Mouse (Mus musculus) right cerebral cortex, postnatal 4 days (tissue): Measurements from ENCODE around the gene Ank2.
"Not testable (repeated sequence)": the region's sequence is repeated elsewhere in the genome, so short reads cannot be mapped to it uniquely, and the experiment has no call there.

Experiments
- DNase-seq: peaks from one replicate; pipeline ENCODE4 v3.0.0-alpha.2; 2022

The Ank2 gene

DNA sequence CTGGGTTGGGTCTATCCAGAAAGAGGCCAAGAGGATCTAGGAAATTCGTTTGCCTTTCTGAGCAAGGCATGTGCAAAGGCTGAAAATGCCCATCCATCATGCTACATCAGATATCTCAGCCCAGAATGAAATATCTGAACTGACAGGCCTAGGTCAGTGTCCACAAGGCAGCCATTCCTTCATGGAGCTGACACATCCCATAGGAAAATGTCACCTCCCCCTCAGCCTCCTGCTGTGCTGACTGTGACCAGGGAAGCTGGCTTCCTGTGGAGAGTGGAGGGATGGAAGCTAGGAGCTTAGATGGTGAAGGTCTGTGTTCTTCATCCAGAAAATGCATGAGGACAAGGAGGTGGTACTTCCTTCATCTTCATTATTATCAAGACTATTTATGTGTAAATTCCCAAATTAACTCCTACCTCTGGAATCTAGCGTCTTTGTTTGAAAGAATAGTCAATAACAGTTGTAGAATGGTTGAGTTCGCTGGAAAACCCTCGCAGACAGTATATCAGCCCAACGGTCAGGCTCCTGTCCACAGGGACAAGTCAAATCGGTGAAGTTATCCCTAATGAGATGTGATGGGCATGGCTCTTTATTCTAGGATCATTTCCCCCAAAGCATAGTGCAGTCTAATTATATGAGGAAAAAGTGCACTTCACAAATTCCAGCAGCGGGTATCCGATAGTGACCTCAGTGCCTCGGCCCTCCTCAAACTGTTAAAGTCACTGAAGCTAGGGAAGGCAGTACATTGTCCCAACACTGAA lies 148.4 kb downstream of the Ank2 start:
- no peak for DNase-seq

DNA sequence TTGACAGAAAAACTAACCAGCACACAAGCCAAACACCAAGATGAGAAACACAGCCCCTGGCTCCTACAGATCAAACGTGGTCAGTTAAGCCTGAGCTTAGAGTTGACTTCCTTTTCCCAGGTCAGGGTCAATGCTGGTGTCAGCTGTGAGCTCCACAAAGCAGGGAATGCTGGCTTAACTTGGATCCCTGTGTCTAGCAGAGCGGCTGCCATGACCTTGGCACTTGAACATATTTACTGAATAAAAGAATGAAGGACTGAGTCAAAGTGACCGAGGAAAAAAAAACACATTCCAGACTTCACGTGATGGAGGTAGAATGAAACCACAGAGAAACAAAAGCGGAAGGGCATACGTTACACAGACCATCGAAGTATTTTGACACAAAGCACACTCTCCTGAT lies 150.2 kb downstream of the Ank2 start:
- DNase-seq = no peak

DNA sequence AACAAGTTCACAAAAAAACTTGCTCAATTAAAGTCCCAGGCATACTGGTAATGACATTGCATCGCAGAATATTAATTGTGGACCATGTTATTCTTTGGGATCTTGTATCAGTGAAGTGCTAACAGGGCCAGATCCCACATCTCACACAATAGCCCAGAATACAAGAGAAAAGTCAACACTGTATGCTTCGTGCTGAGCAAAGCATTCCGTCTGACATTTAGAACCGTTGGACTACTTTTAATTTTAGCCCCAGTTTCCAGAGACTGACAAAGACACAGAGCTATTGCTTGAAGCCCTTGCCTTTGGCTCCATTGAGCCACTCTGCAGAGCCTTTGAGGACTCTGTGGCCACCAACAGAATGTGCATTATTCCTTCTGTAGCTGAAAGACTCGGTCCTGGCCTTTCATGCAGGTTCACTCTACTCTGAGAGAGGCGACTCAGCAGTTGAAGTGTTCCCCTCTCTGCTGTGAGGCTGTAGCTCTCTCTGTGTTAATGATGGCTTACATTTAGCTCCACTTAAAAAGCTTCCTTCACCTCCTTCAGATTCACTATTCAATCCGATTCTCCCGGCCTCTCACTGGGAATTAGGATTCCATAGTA lies 153.2 kb downstream of the Ank2 start:
- no peak for DNase-seq

DNA sequence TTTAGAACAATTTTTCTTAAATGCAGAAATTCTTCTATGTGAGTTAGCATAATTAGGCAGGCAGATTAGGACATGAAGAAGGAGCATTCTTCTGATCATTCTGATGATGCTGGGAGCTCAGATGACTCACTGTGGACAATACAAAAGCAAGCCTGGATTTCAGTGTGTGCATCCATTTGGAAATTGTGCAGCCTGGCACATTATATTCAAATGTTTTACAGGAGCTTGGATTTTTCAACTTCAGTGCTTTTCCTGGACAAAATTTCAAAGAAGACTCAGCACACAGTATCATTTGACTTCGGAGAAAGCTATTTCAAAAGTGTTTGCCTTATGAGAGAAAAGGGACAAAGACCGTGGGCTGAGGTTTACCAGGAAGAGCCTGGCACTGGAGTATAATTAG lies 157.8 kb downstream of the Ank2 start:
- no peak for DNase-seq

DNA sequence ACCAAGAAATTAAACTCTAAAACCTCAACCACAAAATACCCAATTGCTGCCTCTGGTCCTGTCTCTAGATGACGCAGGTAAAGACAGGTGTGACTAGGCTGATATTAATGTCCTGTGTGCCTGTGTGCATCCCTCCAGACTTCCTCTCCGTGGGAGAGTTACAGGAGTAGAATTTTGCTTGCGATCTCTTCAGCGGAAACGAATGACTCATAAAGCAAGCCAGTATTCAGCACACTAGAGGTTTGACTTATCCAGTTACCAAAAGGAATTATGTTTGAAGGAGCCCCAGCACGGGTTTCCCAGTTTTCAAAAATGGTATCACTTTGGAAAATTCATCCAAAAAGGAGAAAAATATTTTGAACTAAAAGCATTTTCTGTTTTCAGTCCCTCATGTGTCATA lies 164.3 kb downstream of the Ank2 start:
- no peak for DNase-seq

DNA sequence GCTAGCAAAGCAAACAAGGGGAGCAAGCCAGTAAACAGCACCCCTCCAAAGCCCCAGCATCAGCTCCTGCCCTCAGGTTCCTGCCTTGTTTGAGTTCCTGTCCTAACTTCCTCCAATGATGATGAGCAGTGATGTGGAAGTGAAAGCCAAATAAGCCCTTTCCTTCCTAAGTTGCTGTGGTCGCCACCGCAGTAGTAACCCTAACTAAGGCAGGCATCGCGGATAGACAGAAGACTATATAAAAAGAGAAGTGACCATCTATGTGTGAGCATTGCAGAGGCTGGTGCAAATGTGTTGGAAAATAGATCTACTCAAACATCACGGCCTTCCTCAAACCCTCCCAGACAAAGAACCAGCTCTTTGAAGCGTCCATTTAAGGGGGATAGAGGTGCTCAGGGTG lies 167.6 kb downstream of the Ank2 start:
- DNase-seq = no peak

DNA sequence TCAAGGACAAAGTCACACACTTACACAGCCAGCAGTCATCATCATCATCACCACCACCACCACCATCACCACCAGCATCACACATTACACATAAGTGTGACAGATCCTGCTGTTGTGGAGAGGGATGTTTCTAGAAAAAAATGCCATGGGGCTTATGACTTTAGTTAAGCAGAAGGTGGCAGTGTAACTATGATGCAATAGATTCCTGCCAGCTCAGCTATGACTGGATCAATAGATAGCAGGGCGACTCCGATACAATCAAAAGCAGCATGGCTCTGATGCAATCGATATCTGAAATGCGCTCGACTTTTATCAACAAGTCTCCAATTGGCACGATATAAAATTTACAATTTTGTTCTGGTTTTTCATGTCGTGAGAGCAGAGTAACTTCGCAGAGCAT lies 172.8 kb downstream of the Ank2 start:
- DNase-seq = no peak

DNA sequence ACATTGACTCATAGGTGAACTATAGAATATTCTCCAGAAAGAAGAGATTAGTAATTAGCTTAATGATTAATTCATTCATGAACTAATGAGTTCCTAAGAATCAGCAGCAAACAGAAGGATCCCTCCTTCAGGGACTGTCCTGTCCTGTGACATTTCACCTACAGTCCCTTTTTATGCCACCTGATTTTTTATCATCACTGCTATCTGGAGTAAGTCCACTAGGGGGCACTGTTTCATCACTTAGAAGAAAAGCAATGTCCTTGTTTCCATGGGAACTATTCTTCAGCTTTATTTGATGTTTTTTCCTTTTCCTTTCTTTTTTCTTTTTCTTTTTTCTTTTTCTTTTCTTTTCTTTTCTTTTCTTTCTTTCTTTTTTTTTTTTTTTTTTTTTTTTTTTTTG lies 176.3 kb downstream of the Ank2 start:
- peak; percentile 21 for DNase-seq

DNA sequence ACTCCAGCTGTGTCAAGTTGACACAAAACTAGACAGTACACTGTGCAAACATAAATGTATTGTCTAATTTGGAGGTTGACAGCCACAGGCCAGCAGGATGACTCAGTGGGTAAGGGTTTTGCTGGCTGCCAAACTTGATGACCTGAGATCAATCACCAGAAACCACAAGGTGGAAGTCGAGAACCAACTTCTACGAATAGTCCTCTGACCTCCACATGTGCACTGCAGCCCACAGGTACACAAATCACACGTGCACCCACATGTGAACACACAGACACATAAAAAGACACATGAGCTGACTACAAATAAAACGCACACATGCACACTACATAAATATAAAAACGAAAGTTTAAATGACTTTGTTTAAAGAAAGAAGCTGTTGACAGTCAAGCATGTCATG lies 177.5 kb downstream of the Ank2 start:
- no peak for DNase-seq

DNA sequence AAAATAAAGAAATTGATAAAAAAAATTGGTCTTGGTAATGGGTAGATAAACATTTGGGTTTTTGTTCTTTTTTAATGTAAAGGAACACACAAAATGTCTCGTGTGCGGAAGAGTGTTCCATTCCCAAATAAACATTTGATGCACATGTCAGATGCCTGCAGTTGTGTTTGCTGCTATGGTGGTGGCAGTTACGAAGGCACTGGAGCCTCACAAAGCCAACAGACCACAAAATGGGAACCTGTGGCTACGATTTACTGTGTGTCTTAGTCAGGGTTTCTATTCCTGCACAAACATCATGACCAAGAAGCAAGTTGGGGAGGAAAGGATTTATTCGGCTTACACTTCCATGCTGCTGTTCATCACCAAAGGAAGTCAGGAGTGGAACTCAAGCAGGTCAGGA lies 178.1 kb downstream of the Ank2 start:
- DNase-seq = not testable (repeated sequence)

DNA sequence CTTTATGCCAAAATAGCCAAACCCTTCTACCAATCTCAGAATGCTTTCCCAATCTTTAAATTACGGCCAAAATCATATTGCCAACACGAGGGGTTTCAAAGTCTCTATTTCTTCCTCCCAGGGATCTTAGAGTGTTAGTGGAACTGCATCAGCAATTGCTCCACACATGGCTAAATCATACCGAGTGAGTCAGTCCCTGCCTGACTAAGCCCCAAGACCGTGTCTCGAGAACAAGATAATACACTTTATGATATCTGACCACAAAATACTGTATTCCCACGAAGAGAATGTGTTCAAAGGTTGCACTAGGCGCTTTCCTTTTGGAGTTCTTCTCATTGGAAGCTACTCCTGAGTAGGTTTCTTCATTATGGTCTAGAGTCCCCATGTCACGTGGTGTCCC lies 178.8 kb downstream of the Ank2 start:
- DNase-seq = no peak

DNA sequence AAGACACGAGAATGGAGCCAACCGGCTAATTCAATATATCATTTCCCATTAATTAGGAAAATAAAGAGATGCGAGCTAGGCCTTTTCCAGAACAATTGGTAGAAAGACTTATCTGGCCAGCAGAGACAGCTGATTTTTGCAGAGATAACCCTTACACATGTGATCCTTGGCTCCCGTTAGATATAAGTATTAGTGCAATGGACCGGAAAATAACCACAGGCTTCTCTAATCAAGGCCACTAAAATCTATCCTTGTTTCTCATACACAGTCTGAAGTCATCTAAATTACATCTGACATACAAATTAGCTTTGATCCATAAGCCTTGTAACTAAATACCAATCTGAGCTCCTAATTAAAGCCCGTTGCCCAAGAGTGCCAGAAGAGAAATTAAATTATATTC lies 181.5 kb downstream of the Ank2 start:
- no peak for DNase-seq

DNA sequence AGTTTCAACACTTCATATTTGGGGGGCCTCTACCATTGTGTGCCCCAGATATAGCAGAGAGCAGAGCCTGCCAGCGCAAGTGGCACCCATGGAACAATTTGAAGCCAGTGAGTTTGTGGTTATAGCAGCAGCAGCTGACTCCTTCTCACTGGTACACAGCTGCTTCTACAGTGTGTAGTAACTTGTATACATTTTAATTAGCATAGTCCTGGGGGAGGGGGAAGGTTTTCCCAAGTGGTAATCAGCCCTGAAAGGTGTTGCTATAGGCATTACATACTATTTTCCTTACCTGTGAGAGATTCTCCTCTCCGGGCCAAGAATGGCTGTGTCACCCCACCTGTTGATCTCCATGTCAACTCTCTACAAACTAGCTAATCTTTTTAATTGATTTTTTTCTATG lies 182.4 kb downstream of the Ank2 start:
- no peak for DNase-seq

DNA sequence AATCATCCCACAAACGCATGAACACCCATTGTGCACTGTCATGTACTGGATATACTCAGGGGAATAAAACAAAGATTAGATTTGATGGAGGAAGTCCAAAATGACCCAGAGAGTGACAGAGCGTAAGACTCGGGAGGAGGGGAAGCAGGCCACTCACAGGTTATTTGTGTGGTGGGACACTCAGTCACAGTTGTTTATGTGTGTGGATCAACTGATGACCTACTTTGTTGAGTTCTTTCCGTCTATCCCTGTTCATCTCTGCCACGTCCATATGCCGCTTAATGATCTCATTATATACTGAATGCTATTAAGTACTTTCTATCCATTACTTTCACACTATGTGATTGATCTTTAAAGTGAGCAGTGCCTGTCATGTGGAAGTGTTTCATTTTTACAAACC lies 187.6 kb downstream of the Ank2 start:
- DNase-seq = no peak

DNA sequence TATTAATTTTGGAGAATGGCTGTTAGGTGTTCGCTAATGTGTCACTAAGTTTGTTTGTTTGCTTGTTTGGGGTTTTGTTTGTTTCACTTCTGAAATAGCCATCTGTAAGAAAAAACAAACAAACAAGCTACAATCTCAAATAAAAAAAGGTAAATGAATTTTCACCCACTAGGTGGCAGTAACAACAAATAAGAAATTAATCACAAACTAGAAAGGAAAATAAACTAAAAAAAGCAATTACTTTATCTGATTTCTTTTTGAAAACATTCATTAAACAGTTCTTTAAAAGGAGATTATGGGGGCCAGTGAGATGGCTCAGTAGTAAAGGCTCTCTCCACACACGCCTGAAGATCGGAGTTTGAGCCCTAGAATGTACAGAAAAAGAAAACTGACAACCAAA lies 189.1 kb downstream of the Ank2 start:
- no peak for DNase-seq

DNA sequence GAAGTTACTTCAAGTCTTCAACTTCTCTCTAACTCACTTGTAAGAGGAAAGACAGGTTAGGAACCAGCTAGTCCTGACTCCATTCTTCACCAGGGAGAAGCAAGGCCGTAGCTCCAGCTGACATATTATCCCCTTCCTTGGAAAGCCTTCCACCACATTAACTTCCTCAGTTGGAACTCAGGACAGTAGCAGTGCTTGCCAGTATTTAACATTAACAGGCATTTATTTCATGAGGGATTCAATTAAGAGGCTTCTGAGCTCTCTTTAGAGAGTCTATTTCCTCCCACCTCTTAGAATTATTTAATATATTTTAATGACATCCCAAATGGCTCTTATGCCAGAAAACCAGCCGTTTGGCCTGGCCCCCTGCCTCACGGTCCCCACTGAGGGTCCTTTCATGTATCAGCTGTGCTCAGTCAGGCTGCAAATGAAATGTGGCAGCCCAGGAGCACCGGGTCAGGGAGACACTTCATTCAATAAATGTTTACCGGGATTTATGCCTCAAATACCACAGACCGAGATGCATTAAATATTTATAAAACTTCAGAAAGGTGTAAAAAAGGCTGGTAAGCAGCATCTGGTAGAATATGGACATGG lies 195.1 kb downstream of the Ank2 start:
- no peak for DNase-seq

DNA sequence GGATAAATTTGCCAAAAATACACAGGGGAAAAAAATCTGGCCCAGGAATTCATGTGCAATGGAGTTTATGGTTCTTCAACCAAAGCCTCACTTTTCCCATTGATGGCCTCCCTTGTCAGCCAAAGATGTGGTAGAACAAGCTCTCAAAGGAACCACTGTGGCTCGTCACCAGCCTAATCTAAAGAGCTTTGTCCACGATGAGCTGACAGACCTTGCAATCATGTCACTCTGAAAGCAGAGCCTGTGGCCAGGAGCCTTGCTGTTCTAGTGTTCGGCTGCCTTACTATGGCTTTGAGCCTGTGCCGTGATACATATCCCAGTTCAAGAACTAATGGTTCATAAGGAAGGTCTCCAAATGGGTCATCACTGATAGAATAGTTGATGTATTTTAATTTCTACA lies 196.1 kb downstream of the Ank2 start:
- no peak for DNase-seq

DNA sequence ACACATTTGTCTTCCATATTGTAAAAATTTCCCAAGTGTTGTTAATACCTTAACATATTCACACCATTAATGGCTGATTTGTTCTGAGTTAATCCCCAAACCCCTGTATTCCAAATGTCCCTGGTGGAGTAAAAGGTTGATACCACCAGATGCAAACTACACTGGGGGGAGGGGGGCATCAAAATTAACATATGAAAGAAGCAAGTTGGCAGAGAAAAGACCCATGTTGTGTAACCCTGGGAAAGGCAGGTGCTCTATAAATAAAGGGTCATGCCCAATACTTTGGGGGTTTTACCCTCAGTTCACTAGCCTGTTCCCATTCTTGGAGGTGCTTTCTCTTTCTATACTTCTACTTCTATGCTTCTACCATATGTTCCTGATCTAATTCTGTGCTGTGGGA lies 198.4 kb downstream of the Ank2 start:
- no peak for DNase-seq

DNA sequence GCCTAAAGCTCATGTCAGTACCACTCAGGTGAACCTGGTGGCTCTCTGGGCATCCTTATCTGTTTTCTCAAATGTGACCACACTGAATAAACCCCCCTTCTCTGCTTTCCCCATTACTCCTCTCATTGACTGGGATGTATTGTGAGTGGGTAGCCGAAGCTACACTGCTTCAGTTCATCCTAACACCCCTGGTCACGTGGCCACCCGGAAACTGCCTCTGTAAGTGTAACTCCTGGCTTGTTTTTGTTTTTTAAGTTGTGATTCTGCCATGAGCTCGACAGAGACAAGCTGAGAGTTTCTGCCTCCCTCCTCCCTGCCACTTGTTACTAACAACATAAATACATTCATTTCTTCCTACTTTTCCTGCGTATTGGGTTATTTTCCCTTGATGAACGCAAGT lies 203.2 kb downstream of the Ank2 start:
- no peak for DNase-seq

DNA sequence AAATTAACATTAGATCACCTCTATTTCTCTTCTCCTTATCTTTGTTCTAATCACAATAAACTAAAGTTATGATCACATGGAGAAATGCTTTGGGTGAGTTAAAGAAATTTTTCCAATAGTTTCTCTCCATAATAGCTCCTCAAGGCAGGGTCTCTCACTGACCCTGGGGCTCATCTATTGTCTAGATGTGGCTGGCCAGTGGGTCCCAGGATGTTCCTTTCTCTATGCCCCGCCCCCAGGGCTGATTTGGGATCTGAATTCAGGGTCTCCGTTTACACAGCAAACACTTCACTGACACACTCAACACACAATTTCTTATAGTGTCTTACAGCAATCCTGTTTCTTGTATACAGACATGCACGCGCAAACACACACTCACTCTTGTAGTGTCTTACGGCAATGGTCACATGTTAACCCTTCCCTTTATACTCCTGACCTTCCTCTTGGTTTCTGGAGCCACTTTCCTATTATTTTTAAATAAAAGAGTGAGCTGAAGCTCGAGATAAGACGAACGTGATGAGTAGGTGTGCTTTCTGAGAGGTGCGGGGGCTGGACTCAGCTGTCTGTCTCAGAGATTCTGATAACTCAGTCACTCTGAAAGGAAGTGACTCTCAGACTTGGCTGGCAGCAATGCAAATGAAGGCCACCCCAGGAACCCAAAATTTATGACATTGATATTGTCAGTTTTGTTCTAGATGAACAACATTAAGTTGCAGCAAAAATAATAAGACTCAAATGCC lies 204.4 kb downstream of the Ank2 start:
- DNase-seq = no peak

DNA sequence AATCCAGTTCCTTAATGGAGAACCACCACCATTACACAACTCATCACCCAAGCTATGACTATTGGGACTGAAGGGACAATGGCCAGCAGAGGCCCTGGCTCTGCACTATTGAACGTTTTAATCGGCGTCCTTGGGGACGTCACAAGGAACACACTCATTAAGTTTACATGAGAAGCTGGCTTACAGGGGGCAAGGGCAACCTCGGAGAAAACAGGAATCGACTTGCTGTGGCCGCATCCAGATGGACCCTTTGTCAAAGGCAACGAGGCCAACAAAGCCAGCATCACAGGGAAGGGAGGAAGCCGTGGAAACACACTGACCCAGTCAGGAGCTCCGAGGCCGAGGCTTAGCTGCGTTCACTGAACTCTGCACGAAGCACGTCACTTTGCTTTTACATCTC lies 205.1 kb downstream of the Ank2 start:
- no peak for DNase-seq

DNA sequence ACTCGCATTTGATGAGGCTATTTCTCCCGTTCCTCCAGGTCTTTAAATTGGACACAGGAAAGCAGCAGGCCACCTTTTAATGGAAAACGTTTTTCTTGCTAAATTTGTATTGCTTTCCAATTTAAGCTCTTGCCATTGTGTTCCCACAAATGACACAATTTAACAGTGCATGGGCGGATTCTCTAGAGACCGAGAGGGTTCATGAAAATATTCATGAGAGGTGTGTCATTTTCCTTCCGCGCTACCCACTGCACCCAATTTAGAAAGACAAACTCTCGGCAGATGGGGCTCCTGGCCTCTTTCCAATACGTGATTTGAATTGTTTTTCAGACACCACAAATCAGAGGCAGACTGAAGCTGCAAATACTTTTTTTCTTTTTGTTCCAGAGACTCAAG lies 205.7 kb downstream of the Ank2 start:
- peak; percentile 42 for DNase-seq

DNA sequence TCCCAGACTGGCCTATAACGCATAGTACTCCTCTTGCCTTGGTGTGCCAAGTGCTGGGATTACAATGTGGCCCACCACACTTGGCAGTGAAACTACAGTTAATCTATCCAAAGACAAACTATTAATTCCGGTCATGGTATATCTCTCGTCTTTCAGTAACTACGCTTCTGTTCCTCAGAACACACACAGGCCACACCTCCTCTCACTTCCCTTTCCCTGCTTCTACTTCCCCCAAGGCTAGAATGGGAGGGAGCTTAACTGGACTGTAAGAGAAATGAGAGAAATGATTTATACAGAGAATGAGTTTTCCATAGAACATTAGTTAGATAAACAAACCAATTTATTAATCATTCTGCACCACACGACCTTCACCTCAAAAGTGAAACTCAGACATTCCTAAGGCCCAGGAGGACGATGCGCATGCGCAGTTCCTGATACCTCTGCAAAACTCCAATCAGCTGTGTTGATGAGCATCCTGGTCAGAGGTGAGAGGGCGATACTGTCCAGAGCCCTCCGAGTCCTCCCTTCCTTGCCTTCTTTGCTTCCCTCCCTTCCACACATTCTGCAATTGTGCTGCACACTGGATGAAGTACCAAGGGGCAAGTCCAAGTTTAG lies 206.2 kb downstream of the Ank2 start:
- DNase-seq = no peak

DNA sequence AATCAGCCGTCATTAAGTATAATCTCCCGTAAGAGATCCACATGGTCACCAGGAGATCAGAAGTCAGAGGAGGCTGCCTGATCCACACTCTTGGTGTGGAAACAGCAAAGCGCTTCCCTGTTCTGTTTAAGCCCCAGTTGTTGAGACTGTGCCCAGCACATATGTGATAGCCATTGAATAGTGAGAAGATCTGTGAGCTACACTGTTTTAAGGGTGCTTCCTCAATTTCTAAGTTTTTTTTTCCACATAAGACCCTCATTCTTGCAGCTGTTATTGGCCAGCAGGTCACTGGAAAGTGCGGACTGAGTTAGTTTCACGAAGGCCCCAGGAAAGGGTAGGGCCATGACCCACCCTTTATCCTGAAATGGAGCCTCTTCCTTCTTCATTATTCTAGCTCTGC lies 216.9 kb downstream of the Ank2 start:
- DNase-seq = no peak
